Mouse (Mus musculus): ENCODE measurements around the gene Gpbp1l1.

DNA sequence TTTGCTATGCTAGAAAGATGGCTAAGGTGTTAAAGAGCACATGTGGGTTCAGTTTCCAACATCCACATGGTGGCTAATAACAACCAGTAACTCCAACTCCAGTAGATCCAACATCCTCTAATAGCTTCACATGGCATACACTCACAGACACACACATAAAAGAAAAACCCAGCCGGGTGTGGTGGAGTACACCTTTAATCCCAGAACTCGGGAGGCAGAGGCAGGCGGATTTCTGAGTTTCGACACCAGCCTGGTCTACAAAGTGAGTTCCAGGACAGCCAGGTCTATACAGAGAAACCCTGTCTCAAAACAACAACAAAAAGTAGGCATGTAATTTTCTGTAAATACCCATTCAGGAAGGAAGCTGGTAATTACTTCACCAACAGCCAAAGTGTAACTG lies 67.4 kb downstream of the Gpbp1l1 start:
- TF ChIP-seq POLR2A (IDR thresholded peaks at IDR 0.05; ENCODE audit: insufficient read depth, low read length) (no peak), CTCF (IDR thresholded peaks at IDR 0.05; ENCODE audit: low read depth, low read length) (no peak), EP300 (IDR thresholded peaks at IDR 0.05; ENCODE audit: insufficient read depth, low read depth, low read length) (no peak)

Measured in ES-Bruce4 (cell line).